Mouse (Mus musculus) limb, embryonic 13.5 days (tissue): ENCODE data around the gene Faap20. TPM values are rescaled to one million over a fixed set of nuclear protein-coding genes. Genes with fewer than 3 reads are reported as not detected.
A peak's percentile ranks its signal among the peaks of the same experiment; 100 is the strongest.

Experiments used
- ATAC-seq: fragments of 200-750 bp; cut with Nextera tagmentation; 2 replicates; pipeline ENCODE4 v1.8.0; 2017; ENCODE audit warnings: low read depth, moderate number of reproducible peaks, moderate TSS enrichment; ENCODE audit not compliant: low FRiP score
- H3K27ac ChIP-seq: fragments of 300-500 bp; sonication (generic); 2 replicates; pipeline ENCODE4 v1.5.1; 2015; ENCODE audit warnings: inconsistent platforms, mild to moderate bottlenecking, moderate library complexity
- H3K27me3 ChIP-seq: fragments of 300-500 bp; sonication (generic); 2 replicates; pipeline ENCODE4 v1.6.1; 2015; ENCODE audit warnings: mild to moderate bottlenecking, inconsistent platforms
- H3K36me3 ChIP-seq: fragments of 300-500 bp; sonication (generic); 2 replicates; pipeline ENCODE4 v1.6.1; 2015; ENCODE audit warnings: inconsistent platforms, mild to moderate bottlenecking, moderate library complexity
- H3K4me1 ChIP-seq: fragments of 300-500 bp; sonication (generic); 2 replicates; pipeline ENCODE4 v1.6.1; 2015; ENCODE audit warnings: inconsistent platforms
- H3K4me2 ChIP-seq: fragments of 300-500 bp; sonication (generic); replicated peaks from 2 replicates; pipeline ENCODE4 v1.6.1; 2015; ENCODE audit warnings: inconsistent platforms, mild to moderate bottlenecking, moderate library complexity
- H3K4me3 ChIP-seq: fragments of 300-500 bp; sonication (generic); 2 replicates; pipeline ENCODE4 v1.5.1; 2015; ENCODE audit warnings: moderate library complexity, mild to moderate bottlenecking, inconsistent platforms
- H3K9ac ChIP-seq: fragments of 300-500 bp; sonication (generic); 2 replicates; pipeline ENCODE4 v1.6.1; 2015; ENCODE audit warnings: mild to moderate bottlenecking, inconsistent platforms
- H3K9me3 ChIP-seq: fragments of 300-500 bp; sonication (generic); 2 replicates; pipeline ENCODE4 v1.6.1; 2016; ENCODE audit warnings: inconsistent platforms
- WGBS: fragments of 180-500 bp; shearing (Covaris S2); methylation state at CpG from one replicate; pipeline ENCODE4 v1.1.7; 2015; 5-methylcytosine and 5-hydroxymethylcytosine counted together
- polyA plus RNA-seq: library from polyadenylated mRNA; unstranded; fragments of >200 nt; fragmentation: Nextera tagmentation; extraction: Ambion mirVana; gene quantifications from 2 replicates; pipeline ENCODE4 v1.2.1, GENCODE M21; 2015

The Faap20 gene
- polyA plus RNA-seq, 1 experiment from 2014 or later, result 92.1 TPM

DNA sequence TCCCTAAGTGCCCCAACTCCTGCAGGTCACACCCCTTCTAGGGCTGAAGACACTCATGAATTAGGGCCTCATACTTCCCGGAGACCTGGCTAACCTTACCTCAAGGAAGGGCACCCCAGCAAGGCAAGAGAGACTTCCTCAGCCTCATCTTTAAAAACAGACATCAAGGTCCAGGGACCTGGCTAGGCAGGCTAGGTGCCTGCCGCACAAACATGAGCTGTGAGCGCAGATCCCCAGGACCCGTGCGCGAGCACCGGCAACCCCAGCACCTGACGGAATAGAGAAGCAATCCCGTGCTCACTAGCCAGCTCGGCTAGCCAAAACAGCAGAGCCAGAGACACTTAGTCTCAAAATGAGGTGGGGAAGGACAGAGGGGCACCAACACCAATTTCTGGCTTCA is 34.8 kb upstream of the Faap20 start:
- no peaks in the 10 kb centered on the region for H3K9me3 ChIP-seq
- H3K4me1 ChIP-seq, result peaks cover 90% of the 10 kb centered on the region
- 66% methylated on average over 10 of the region's 10 CpGs for WGBS
- no peaks in the 10 kb centered on the region for H3K27me3 ChIP-seq
- no peak overlapping the region for H3K27ac ChIP-seq
- H3K4me3 ChIP-seq, result no peak overlapping the region
- H3K9ac ChIP-seq, result no peak overlapping the region; the same call in 1 of the 2 replicates
- H3K36me3 ChIP-seq, result peaks cover 35% of the 10 kb centered on the region
- H3K4me2 ChIP-seq, result peak overlapping the region; percentile 96
- ATAC-seq, result no peak

DNA sequence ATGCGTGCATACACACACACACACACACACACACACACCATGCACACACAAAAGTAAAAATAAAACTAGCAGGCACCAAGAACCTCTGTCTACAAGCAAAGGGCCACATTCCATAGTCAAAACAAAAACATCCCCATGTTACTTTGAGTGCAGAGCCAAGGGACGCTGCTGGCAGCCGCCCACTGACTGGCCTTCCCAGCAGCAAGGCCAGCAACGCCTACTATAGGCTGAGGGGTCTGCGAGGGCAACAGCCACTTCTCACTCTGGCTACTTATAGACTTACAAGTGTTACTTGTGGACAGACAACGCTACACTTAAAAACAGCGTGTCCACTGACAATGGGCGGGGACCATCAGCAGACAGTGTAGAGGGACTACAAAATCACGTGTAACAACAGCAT is 34.4 kb upstream of the Faap20 start:
- Histone ChIP-seq H3K4me1 (peaks cover 94% of the 10 kb centered on the region), H3K27ac (no peak overlapping the region), H3K4me3 (no peak overlapping the region), H3K9ac (no peak overlapping the region), H3K27me3 (no peaks in the 10 kb centered on the region), H3K9me3 (no peaks in the 10 kb centered on the region), H3K4me2 (peak overlapping the region; percentile 96), H3K36me3 (peaks cover 32% of the 10 kb centered on the region)
- WGBS, result 57% methylated on average over 9 of the region's 9 CpGs
- no peak for ATAC-seq

DNA sequence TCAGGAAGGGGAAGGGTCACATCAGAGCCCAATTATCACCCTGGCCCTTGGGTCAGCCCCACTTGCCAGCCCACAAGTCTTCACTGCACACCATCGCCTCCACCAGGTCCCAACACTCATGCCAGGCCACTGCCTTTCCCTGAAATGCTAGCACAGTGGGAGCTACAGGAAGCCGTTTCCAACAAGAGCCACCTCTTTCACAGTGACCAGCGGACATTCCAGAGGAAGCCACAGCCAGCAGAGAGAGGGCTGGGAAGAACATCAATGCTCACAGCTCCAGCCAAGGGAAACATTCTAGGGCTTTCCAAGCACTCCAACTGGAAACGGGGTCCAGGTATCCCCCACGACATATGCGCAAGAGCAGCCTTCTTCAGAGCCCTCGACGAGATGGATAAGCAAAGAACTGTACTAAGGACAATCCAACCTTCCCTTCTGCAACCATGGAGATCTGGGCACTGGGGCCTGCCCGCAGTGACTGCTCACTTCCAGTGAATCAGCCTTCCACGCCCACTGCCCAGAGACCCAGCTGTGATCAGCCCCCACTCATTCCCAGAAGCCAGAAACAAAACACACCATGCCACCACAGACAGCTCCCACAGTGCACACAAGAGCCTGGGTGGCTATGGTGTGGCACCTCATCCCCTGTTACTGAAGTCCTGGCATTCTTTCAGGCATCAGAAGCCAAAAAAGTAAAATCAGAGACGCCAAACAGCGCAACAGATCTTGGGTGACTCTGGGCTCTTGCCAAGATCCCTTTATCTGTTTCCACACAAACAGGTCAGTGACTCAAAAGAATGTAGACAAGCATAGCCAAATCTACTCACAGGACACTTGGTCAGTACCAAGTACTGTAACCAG is 33.6 kb upstream of the Faap20 start:
- H3K36me3 ChIP-seq, result peaks cover 24% of the 10 kb centered on the region
- peaks cover 96% of the 10 kb centered on the region for H3K4me1 ChIP-seq
- no peaks in the 10 kb centered on the region for H3K27me3 ChIP-seq
- no peaks in the 10 kb centered on the region for H3K9me3 ChIP-seq
- peak overlapping the region; percentile 39 for H3K9ac ChIP-seq
- no peak for ATAC-seq
- H3K4me3 ChIP-seq, result peak overlapping the region; percentile 1
- WGBS, result 58% methylated on average over 12 of the region's 12 CpGs
- H3K4me2 ChIP-seq, result peak overlapping the region; percentile 96
- H3K27ac ChIP-seq, result peak overlapping the region; percentile 44; the same call in 1 of the 2 replicates

DNA sequence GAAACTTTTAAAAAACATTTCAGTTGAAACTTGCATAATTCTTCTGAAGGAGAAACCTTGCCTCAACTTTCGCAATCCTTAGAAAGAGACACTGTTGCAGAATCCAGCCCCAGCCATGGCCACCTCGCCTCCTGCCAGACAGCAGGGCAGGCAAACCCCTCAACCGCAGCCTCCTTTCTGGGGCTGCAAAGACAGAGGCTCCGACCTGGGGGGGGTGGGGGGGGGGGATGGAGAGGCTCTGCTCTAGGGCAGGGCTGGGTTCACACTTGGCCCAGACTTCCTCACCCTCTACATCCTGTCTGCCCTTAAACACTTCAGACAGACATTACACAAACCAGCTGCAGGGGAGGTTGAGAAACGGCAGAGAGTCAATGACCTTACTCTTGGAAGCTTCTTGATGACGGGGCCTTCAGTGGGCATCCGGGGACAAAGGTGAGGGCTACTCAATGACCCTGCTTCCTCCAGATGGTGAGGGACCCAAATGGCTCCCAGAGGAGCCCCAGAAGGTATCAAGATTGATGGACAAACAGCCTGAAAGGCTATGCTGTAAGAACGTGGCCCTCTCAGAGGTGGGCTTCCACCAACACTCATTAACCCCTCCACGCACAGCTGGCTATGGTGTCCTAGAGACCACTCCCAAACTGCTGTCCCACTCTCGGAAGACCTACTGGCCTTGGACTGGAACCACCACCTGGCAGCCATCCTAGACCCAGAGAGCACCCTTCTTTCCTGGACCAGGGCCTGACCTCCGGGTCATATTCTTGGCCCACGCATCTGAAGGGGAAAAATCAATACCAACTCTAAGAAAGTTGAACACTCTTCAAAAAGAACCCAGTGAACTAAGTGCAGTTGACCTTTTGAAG is 32.1 kb upstream of the Faap20 start:
- 38% methylated on average over 12 of the region's 12 CpGs for WGBS
- 0 out of 2 replicates have a peak overlapping the region, but pooled peaks have one; percentile 44 for H3K27ac ChIP-seq
- H3K4me1 ChIP-seq, result peaks cover 83% of the 10 kb centered on the region
- ATAC-seq, result no peak
- H3K4me3 ChIP-seq, result peak overlapping the region; percentile 98
- H3K27me3 ChIP-seq, result no peaks in the 10 kb centered on the region
- peaks cover 16% of the 10 kb centered on the region for H3K36me3 ChIP-seq
- H3K9ac ChIP-seq, result peak overlapping the region; percentile 50
- no peaks in the 10 kb centered on the region for H3K9me3 ChIP-seq
- H3K4me2 ChIP-seq, result peak overlapping the region; percentile 96

DNA sequence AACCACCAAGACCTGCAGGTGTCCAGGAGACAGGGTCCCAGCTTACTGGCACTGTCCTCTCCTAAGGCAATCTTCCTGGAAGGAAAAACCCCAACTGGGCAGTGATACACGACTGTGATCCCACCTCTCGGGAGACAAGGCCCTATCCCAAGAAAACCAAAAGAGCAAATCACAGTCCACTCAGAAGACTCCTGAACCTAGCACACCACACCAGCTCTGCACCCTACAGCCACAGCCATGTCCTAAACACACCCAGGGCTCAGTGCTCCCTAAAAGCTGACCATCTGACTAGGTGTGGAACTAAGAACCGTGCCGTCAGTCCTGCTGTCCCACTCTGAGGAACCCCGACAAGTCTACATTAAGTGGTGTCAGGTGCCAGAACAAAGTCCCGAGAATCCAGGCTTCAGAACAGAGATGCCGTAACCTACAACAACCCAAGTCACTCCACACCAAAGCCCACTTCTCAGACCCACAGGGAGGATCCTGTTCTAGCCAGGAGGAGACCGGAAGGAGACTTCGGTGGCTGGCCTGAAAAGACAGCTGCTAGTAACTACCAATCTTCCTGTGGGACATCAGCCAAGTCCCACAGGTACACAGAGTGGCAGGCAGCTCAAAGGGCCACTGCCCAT is 31.4 kb upstream of the Faap20 start:
- ATAC-seq, result no peak
- peak overlapping the region; percentile 96 for H3K4me2 ChIP-seq
- no peaks in the 10 kb centered on the region for H3K27me3 ChIP-seq
- peaks cover 75% of the 10 kb centered on the region for H3K4me1 ChIP-seq
- peak overlapping the region; percentile 98 for H3K4me3 ChIP-seq
- H3K9me3 ChIP-seq, result no peaks in the 10 kb centered on the region
- WGBS, result 67% methylated on average over 9 of the region's 9 CpGs
- no peak overlapping the region for H3K27ac ChIP-seq
- peaks cover 14% of the 10 kb centered on the region for H3K36me3 ChIP-seq
- H3K9ac ChIP-seq, result peak overlapping the region; percentile 100

DNA sequence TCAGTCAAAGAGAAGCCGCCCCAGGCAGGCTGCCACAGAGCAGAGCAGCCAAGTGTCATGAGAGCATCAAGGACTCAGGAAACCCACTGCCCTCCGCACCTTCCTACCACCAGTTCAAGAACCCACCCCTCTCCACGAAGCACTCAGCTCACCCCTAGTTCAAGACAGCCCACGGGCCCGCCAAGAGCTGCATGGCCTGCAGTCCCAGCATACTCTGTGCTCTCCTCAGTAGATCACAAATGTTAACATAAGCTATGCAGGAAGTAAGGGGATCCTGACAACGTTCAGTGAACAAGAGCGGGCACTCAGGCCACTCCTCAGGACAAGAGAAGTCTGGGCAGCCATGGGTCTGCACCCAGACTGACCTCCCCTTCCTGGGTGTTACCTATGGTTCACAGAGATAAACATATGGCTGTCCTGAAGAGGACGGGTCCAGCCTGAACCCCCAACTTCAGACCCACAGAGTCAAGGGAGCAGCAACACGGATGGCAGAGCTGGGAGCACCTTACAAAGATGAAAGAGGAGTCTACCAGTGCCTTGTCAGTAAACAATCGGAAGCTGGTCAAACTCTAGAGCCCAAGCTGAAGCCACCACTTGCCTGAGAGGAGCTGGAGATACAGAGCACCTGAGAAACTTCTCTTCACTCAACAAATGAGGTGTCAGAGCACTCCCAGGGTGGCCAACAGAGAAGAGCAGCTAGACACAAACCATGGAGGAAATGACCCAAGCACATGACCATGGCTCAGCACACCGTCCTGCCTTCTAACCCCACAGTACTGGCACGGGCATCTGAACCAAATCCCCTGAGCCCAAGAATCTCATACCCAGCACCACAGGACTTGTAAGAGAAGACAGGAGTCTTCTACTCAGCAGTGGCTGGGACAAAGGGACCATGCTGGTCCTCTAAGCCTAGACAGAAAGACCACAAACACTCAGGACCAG is 30.1 kb upstream of the Faap20 start:
- ATAC-seq, result no peak
- H3K36me3 ChIP-seq, result peaks cover 14% of the 10 kb centered on the region
- H3K27ac ChIP-seq, result 0 out of 2 replicates have a peak overlapping the region, but pooled peaks have one; percentile 15
- H3K27me3 ChIP-seq, result no peaks in the 10 kb centered on the region
- peaks cover 71% of the 10 kb centered on the region for H3K4me1 ChIP-seq
- H3K9ac ChIP-seq, result peak overlapping the region; percentile 100
- WGBS, result 56% methylated on average over 12 of the region's 12 CpGs
- H3K4me3 ChIP-seq, result peak overlapping the region; percentile 98
- H3K4me2 ChIP-seq, result peak overlapping the region; percentile 96
- H3K9me3 ChIP-seq, result no peaks in the 10 kb centered on the region

DNA sequence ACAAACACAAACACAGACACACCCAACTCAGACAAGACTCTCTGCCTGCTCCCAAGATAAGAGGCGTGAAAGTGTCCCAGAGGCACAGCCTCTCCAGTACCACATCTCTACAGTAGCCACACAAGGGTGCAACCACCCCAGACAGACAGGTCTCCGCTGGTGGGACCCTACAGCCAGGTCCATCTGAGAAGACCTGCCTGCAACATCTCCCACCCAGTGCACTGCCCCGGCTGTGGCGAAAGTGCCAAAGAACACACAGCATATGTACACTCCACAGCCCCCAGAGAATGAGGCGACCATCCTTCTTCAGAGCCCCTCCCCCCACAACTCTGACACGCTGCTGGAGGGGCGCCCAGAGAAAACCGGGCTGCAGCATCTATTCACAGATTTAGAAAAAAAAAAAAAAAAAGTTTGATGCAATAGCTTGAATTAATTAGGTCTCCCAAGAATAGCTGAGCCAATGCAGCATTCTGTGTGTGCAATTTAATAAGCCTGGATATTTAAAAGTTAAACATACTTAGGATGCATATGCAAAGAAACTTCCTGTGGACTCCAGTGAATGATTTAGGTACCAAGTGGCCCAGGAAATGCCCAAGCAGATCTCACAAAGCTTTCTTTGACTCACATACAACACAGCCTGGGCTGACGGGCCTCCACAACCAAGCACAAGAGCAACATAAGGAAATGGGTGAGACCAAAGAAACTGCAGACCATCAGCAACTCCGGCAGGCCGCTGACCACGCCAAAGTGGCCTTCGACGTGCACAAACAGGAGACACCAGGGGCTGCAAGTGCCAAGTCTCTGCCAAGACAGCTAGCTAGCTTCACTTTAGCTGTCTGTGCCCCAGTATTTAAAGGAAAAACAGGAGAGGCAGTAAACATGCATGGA is 29.1 kb upstream of the Faap20 start:
- 9% methylated on average over 14 of the region's 14 CpGs for WGBS
- no peak for ATAC-seq
- Histone ChIP-seq H3K27ac (peak overlapping the region; percentile 74; the same call in 1 of the 2 replicates), H3K27me3 (no peaks in the 10 kb centered on the region), H3K9ac (peak overlapping the region; percentile 100), H3K4me3 (peak overlapping the region; percentile 98), H3K4me2 (peak overlapping the region; percentile 96), H3K36me3 (peaks cover 14% of the 10 kb centered on the region), H3K4me1 (peaks cover 62% of the 10 kb centered on the region), H3K9me3 (no peaks in the 10 kb centered on the region)

DNA sequence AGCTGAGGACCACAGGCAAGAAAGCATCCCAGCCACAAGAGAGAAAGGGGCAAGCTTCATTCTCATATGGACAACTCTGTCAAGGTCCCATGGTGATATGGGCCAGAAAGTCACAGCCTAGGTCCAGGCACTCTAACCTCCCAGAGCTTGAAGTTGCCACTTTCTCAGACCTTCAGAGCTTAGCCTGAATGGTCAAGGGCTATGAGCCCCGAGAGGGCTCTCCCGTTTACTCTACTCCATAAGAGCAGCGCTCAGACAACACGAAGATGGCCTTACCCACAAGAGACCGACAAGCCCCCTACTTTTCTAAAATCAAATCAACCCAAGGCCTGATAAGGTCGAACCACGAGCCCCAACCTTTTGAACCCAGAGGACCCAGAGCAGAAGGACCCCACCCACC is 28.5 kb upstream of the Faap20 start:
- Histone ChIP-seq H3K36me3 (peaks cover 14% of the 10 kb centered on the region), H3K9ac (peak overlapping the region; percentile 100), H3K27me3 (no peaks in the 10 kb centered on the region), H3K27ac (peak overlapping the region; percentile 74; the same call in 1 of the 2 replicates), H3K9me3 (no peaks in the 10 kb centered on the region), H3K4me1 (peaks cover 55% of the 10 kb centered on the region), H3K4me2 (peak overlapping the region; percentile 96), H3K4me3 (peak overlapping the region; percentile 98)
- no peak for ATAC-seq
- 2% methylated on average over 7 of the region's 7 CpGs for WGBS

DNA sequence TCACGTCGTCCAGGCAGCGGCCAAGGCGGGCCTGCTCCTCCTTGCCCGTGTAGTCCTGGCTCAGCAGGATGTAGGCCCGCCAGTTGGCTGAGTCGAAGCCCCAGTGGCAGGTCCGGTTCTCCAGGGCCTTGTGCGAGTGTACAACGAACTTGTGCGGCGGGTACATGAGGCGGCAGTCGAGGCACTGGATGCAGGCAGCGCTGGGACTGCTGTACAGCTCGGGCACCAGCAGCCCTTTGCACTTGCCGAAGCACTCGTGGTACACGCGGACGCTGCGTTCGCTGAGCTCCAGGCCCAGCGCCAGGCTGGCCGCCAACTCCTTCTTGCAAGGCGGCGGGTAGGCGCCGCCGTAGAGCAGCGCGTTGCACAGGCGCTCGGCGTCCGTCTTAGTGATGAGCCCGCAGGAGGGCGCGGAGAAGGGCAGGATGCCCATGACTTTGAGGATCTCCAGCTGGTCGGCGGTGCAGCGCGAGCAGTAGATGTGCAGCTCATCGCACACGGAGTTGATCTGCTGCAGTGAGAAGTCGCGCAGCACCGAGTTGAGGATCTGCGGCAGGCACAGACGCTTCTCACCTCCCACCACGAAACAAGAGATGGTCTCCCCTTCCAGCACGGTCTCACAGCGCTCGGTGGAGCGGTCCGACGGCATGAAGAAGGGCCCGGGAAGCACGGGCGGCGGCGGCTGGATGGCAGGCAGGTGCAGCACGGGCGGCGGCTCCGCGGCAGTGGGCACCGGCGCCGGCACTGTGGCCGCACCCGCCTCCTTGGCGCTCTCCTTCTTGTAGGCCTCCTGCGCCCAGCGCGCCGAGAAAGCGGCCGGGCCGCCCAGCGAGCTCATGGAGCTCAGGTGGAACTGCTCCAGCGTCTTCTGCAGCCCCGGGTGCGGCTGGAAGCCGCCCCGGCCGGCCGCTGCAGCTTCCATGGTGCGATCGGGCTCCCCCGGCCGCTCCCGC is 27.7 kb upstream of the Faap20 start:
- no peaks in the 10 kb centered on the region for H3K27me3 ChIP-seq
- peaks cover 47% of the 10 kb centered on the region for H3K4me1 ChIP-seq
- peak overlapping the region; percentile 98 for H3K4me3 ChIP-seq
- peak overlapping the region; percentile 74 for H3K27ac ChIP-seq
- H3K9me3 ChIP-seq, result no peaks in the 10 kb centered on the region
- under 1% methylated on average over 88 of the region's 93 CpGs for WGBS
- peaks cover 9% of the 10 kb centered on the region for H3K36me3 ChIP-seq
- no peak for ATAC-seq
- peak overlapping the region; percentile 100 for H3K9ac ChIP-seq
- H3K4me2 ChIP-seq, result peak overlapping the region; percentile 96

DNA sequence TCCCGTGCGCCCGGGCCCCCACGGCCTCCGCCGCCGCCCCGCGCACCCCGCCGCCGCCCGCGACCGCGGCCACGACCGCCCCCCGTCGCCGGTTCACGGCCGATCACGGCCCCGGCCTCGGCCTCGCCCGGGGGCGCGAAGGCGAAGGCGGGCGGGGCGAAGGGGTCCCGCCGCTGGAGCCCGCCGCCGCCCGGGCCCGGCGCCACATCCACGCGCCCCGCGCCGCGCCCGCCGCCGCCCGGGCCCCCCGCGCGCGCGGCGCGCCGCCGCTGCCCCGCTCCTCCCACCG is 27.1 kb upstream of the Faap20 start, which contains the start of gene Ski:
Gene Ski, minus strand, starts transcription at position 41 of the 289 bp plus-strand sequence.
- Histone ChIP-seq H3K4me1 (peaks cover 41% of the 10 kb centered on the region), H3K36me3 (peaks cover 7% of the 10 kb centered on the region), H3K27me3 (no peaks in the 10 kb centered on the region), H3K4me2 (peak within 1 kb of the TSS; percentile 96), H3K27ac (peak within 1 kb of the TSS; percentile 97), H3K9ac (peak within 1 kb of the TSS; percentile 100), H3K9me3 (no peaks in the 10 kb centered on the region), H3K4me3 (peak within 1 kb of the TSS; percentile 98)
- no peak for ATAC-seq
- WGBS, result 0% methylated on average over 1 of the region's 63 CpGs
